ENCODE assay signal across 3 mouse cellular contexts in the genomic region with DNA sequence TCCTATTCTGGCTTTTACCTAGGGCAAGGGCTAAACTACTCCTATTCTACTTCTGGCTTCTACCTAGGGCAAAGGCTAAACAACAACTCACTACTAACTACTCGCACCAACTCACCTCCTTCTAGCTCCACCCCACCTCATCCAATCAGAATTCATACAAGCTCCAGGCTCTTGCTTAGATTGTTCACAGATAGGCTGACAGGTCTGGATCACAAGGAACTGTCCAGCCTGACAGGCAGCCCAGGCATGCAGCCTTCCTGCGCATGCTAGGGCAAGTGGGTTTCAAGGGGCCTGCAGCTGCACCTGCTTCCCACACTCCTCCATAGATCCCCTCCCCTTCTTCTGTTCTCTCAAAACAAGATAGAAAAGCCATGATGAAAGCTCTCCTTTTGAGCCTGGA.
DNase-seq lines count a peak whose midpoint lies in the region.

No protein-coding gene starts in this region.

- DNase-seq in ES-CJ7 (ENCODE audit: low read depth, low spot score) (peak; percentile 41), R1 (ENCODE audit: low read depth, low spot score) (peak; percentile 81), ZHBTc4 (ENCODE audit: low read depth, low spot score) (peak; percentile 56)
